Mouse (Mus musculus): ENCODE data around the gene Wnt8b.

DNA sequence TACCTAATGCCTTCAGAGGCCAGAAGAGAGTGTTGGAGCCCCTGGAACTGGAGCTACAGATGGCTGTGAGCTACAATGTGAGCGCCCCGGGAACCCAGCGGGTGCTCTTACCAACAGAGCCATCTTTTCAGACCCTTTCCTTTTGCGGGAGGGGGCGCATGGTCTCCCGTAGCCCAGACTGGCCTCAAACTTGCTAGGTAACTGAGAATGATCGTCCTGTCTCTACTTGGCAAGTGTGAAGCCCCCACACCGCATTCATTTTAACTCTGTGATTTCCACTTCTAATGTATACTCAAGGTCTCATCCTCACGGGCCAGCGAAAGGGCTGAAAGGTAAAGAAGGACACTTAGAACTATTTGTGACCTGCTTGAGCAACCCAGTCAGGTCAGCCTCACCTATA, 51.1 kb downstream of the Wnt8b start:
- TF ChIP-seq TAL1 (IDR thresholded peaks at IDR 0.05; ENCODE audit: low read length) (no peak), GATA1 (IDR thresholded peaks at IDR 0.05; ENCODE audit: low read length) (no peak)
